Mouse (Mus musculus) lung, postnatal 0 days (tissue): ENCODE measurements at regions not wholly inside any gene's neighbourhood (a gene's known extent, or its start where the extent isn't known, plus 50 kb on each side); places are given as distances from the start of the nearest gene placed in this dataset. TPM values are rescaled to one million over a fixed set of nuclear protein-coding genes. Genes with fewer than 3 reads are reported as not detected.

Experiments
- ATAC-seq: fragments of 200-750 bp; cut with Nextera tagmentation; 2 replicates; pipeline ENCODE4 v1.8.0; 2017; ENCODE audit warnings: moderate library complexity
- DNase-seq: peaks from one replicate; pipeline ENCODE4 v3.0.0-alpha.2; 2016; ENCODE audit warnings: low spot score
- H3K27ac ChIP-seq: fragments of 300-500 bp; sonication (generic); 2 replicates; pipeline ENCODE4 v1.5.1; 2014; ENCODE audit warnings: antibody characterized with exemption, mild to moderate bottlenecking, low read length, mixed read lengths
- H3K27me3 ChIP-seq: fragments of 300-500 bp; sonication (generic); replicated peaks from 2 replicates; pipeline ENCODE4 v1.6.1; 2014; ENCODE audit warnings: low read length, mixed read lengths; ENCODE audit not compliant: insufficient read depth
- H3K36me3 ChIP-seq: fragments of 300-500 bp; sonication (generic); 2 replicates; pipeline ENCODE4 v1.6.1; 2014; ENCODE audit warnings: low read length, mixed read lengths; ENCODE audit not compliant: insufficient read depth
- H3K4me1 ChIP-seq: fragments of 300-500 bp; sonication (generic); 2 replicates; pipeline ENCODE4 v1.6.1; 2014; ENCODE audit warnings: antibody characterized with exemption, low read depth, low read length, mixed read lengths; ENCODE audit not compliant: insufficient read depth
- H3K4me2 ChIP-seq: fragments of 300-500 bp; sonication (generic); replicated peaks from 2 replicates; pipeline ENCODE4 v1.6.1; 2014; ENCODE audit warnings: low read depth, mild to moderate bottlenecking, low read length, moderate library complexity, mixed read lengths
- H3K4me3 ChIP-seq: fragments of 300-500 bp; sonication (generic); 2 replicates; pipeline ENCODE4 v1.5.1; 2014; ENCODE audit warnings: low read depth, low read length
- H3K9ac ChIP-seq: fragments of 300-500 bp; sonication (generic); replicated peaks from 2 replicates; pipeline ENCODE4 v1.6.1; 2014; ENCODE audit warnings: low read depth, mild to moderate bottlenecking
- H3K9me3 ChIP-seq: fragments of 300-500 bp; sonication (generic); 2 replicates; pipeline ENCODE4 v1.6.1; 2016; ENCODE audit warnings: low read length, mixed read lengths
- CTCF ChIP-seq: IDR thresholded peaks from 2 replicates; pipeline ENCODE4 v1.5.1; 2016; ENCODE audit warnings: antibody characterized with exemption, mild to moderate bottlenecking
- EP300 ChIP-seq: IDR thresholded peaks from 2 replicates; pipeline ENCODE4 v1.6.1; 2016; ENCODE audit warnings: antibody characterized with exemption, mild to moderate bottlenecking, control low read depth
- whole genome bisulfite sequencing: fragments of 180-500 bp; shearing (Covaris S2); extraction: QIAGEN DNeasy Blood & Tissue Kit; methylation state at CpG from one replicate; pipeline ENCODE4 v1.1.7; 2014; 5-methylcytosine and 5-hydroxymethylcytosine counted together
- microRNA-seq: library from miRNA; unstranded; fragments of <30 nt; microRNA quantifications from one replicate; pipeline ENCODE4, GENCODE M21; 2016

DNA sequence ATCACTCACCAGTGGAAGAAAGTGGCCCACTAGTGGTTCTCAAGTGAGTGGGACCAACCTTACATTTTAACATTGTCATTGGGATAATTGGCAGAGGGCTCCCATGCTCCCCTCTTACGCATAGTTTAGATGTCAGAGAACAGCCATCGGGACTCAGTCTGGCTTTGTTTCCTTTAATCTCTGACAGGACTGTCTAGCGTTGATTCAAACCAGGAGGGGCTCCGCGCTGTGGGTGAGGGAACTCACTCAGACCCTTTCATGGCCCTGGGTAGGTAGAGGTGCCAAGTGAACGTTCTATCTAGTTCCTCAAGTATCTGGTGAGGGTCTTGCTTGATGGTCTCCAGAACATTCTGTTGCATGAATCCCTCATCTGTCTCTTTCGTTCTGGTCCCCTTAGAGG lies 56.9 kb upstream of the Zfhx3 start:
- WGBS, result 32% methylated on average over 7 of the region's 7 CpGs
- Histone ChIP-seq H3K4me1 (no peaks in the 10 kb centered on the region), H3K4me3 (no peak overlapping the region), H3K36me3 (no peaks in the 10 kb centered on the region), H3K9me3 (no peaks in the 10 kb centered on the region), H3K9ac (no peak overlapping the region), H3K4me2 (no peak overlapping the region), H3K27me3 (no peaks in the 10 kb centered on the region), H3K27ac (no peak overlapping the region)
- DNase-seq, result peak; percentile 6
- TF ChIP-seq EP300 (no peak), CTCF (no peak)
- no peak for ATAC-seq

DNA sequence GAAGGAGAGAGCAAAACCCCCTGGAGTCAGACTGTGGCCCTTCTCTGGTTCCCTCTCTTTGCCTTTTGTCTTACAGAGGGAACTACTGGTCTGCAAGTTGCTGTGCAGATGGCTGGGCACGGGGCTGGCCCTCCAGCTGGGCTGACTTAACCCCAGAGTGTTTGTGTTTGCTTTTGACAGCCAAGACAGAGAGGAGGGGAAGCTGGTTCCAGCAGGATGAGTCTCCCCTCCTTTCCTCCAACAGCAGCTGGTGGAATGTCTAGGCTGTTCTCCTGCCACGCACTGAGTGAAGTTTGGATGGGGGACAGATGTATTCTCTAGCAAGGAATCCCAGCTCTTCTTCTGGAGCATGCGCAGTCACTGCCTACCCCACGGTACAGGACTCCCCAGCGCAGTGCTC lies 56.5 kb upstream of the Zfhx3 start:
- no peak overlapping the region for H3K4me2 ChIP-seq
- H3K4me3 ChIP-seq, result no peak overlapping the region
- no peaks in the 10 kb centered on the region for H3K27me3 ChIP-seq
- H3K27ac ChIP-seq, result no peak overlapping the region
- TF ChIP-seq CTCF, result no peak
- TF ChIP-seq EP300, result peak; percentile 54; the same call in 1 of the 2 replicates
- no peaks in the 10 kb centered on the region for H3K4me1 ChIP-seq
- 41% methylated on average over 5 of the region's 5 CpGs for WGBS
- ATAC-seq (peak; percentile 94), DNase-seq (peak; percentile 89)
- H3K36me3 ChIP-seq, result no peaks in the 10 kb centered on the region
- H3K9me3 ChIP-seq, result no peaks in the 10 kb centered on the region
- no peak overlapping the region for H3K9ac ChIP-seq

GRCm38 (mm10) chr8:107886516-107887253 lies 55.8 kb upstream of the Zfhx3 start:
- ATAC-seq (peak; percentile 34; the same call in 1 of the 2 replicates), DNase-seq (peak; percentile 11)
- H3K9ac ChIP-seq, result no peak overlapping the region
- no peaks in the 10 kb centered on the region for H3K27me3 ChIP-seq
- no peak overlapping the region for H3K27ac ChIP-seq
- no peaks in the 10 kb centered on the region for H3K4me1 ChIP-seq
- H3K36me3 ChIP-seq, result no peaks in the 10 kb centered on the region
- H3K9me3 ChIP-seq, result no peaks in the 10 kb centered on the region
- no peak overlapping the region for H3K4me2 ChIP-seq
- H3K4me3 ChIP-seq, result no peak overlapping the region
- TF ChIP-seq EP300, result no peak
- TF ChIP-seq CTCF, result no peak
- 63% methylated on average over 19 of the region's 19 CpGs for WGBS

DNA sequence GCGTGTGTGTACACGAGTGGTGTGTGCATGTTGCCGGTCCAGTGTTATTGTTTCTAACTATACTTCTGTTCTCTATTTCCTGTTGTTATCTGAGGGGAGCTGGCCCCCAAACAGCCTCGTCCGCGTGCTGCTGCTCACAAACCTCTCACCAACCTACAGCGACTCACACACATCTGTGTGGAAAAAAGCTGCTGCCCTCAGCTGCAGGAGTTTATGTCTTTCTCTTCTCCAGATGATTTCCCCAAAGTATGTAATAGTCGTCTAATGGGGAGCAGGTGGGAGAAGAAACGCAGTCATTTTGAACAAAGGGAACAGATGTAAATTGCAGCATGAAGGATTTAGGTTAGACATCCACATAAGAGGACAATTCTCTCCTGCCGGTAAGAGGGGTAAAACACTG lies 55.1 kb upstream of the Zfhx3 start:
- DNase-seq (no peak), ATAC-seq (no peak)
- Histone ChIP-seq H3K27ac (no peak overlapping the region), H3K9ac (no peak overlapping the region), H3K4me2 (no peak overlapping the region), H3K36me3 (no peaks in the 10 kb centered on the region), H3K4me1 (no peaks in the 10 kb centered on the region), H3K9me3 (no peaks in the 10 kb centered on the region), H3K27me3 (no peaks in the 10 kb centered on the region), H3K4me3 (no peak overlapping the region)
- WGBS, result 39% methylated on average over 10 of the region's 10 CpGs
- TF ChIP-seq EP300 (no peak), CTCF (no peak)

DNA sequence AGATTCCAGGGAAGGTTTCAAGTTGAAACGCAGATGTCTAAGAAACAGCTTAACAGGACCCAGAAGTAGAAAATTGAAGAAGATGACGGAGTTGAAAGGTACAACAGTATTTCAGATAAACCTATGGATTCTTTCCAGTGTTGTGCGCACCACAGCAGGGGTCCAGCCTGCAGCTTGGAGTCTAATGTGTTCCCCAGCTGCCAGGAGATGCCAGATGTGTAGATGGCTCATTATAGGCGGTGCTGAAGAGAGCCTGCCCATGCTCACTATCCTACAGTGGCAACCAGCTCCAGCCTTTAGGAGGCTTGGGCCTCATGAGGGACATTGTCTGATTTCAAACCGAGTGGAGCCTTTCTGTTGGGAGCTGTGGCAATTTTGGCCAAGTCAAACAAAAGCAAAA lies 51.5 kb upstream of the Zfhx3 start:
- Histone ChIP-seq H3K36me3 (no peaks in the 10 kb centered on the region), H3K9me3 (no peaks in the 10 kb centered on the region), H3K27me3 (no peaks in the 10 kb centered on the region), H3K27ac (no peak overlapping the region), H3K4me2 (no peak overlapping the region), H3K4me1 (no peaks in the 10 kb centered on the region), H3K9ac (no peak overlapping the region), H3K4me3 (no peak overlapping the region)
- no peak for TF ChIP-seq EP300
- TF ChIP-seq CTCF, result no peak
- ATAC-seq, result no peak
- DNase-seq, result no peak
- 77% methylated on average over 5 of the region's 5 CpGs for WGBS

Small RNAs in the stretch of these regions (microRNA-seq; reads per million reads assigned to microRNA genes)
- gene Gm22825 (not detected), gene Gm23646 (not detected)
